Mouse (Mus musculus): ENCODE measurements around the gene Slc20a1.

GRCm38 (mm10) chr2:129221097-129221632 lies 22.6 kb downstream of the Slc20a1 start:
- TF ChIP-seq CTCF (IDR thresholded peaks at IDR 0.05) (no peak), EP300 (IDR thresholded peaks at IDR 0.05) (no peak)
